Comparison of ENCODE assay signal across 10 mouse cellular contexts in the genomic region with DNA sequence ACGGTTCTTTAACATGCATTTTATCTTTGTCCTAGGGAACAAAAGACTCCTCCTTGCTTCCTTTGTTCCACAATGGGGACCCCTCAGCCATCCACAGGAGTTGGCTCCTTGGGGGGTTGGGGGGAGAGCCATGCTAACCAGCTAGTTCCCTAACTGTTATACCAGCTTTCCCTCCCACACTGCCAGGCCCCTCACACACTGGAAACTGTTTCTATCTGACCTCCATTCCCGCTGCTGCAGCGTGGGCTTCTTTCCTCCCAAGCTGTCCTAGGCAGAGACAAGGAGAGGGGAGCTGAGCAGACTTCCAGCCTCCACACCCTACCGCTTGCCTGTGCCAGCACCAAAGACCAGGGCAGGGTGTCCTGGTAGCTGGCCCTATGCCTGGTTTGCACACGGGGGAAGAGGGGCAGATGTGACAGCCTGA. TPM values are rescaled to one million over a fixed set of nuclear protein-coding genes. Genes with fewer than 3 reads are reported as not detected.
DNase-seq lines count a peak whose midpoint lies in the region; ATAC-seq and TF ChIP-seq lines count a peak whose summit lies in the region.
"Had no signal": no experiment of that assay in that cellular context is flagged by ENCODE, and none has a peak within 500 bp of the region (broad histone marks: within the 10 kb centered on the region; RNA-seq: fewer than 3 reads in every experiment).

No protein-coding gene starts in this region.

- H3K36me3 ChIP-seq in forebrain, embryonic 12.5 days (replicated peaks): no peaks in the 10 kb centered on the region
- H3K36me3 ChIP-seq in midbrain, embryonic 11.5 days (ENCODE audit: control insufficient read depth, insufficient read depth, low read length): no peaks in the 10 kb centered on the region

- peak overlapping the region; percentile 97 for H3K27ac ChIP-seq in layer of hippocampus, adult 2 months
- H3K27ac ChIP-seq in forebrain, embryonic 12.5 days: peak overlapping the region; percentile 87
- H3K27ac ChIP-seq in midbrain, embryonic 11.5 days (ENCODE audit: low read depth, low read length): no peak overlapping the region

- ATAC-seq in forebrain, embryonic 12.5 days (ENCODE audit: low FRiP score): no peak
- no peak for ATAC-seq in midbrain, embryonic 11.5 days (ENCODE audit: low FRiP score)
- no peak for ATAC-seq in CD4-positive, CD25-positive, alpha-beta regulatory T cell, adult 4 months
- ATAC-seq: activated CD4-positive, CD25-positive, alpha-beta regulatory T cell, adult 4 months had no signal

- peak overlapping the region; percentile 59; the same call in 1 of the 2 replicates for H3K4me3 ChIP-seq in layer of hippocampus, adult 2 months
- no peak overlapping the region; the same call in 1 of the 2 replicates for H3K4me3 ChIP-seq in forebrain, embryonic 12.5 days (replicated peaks)
- H3K4me3 ChIP-seq in midbrain, embryonic 11.5 days (ENCODE audit: low read depth, low read length): no peak overlapping the region

- DNase-seq in layer of hippocampus, adult 2 months (ENCODE audit: low spot score in 2 of 2): no peak
- no peak for DNase-seq in layer of hippocampus, postnatal 36 days
- DNase-seq in ZHBTc4 (ENCODE audit: low read depth, low spot score): peak; percentile 41
- no peak for DNase-seq in midbrain, embryonic 11.5 days (ENCODE audit: low spot score, missing footprints)
- DNase-seq in thymus, postnatal 25 days: no peak
- DNase-seq in ovary, postnatal 36 days (ENCODE audit: low spot score): no peak

- no peaks in the 10 kb centered on the region for H3K9me3 ChIP-seq in forebrain, embryonic 12.5 days
- no peaks in the 10 kb centered on the region for H3K9me3 ChIP-seq in midbrain, embryonic 11.5 days (ENCODE audit: control insufficient read depth, low read length)

- 24% methylated on average over 5 of the region's 5 CpGs for WGBS in forebrain, embryonic 12.5 days
- WGBS in midbrain, embryonic 11.5 days: 29% methylated on average over 5 of the region's 5 CpGs

- peak overlapping the region; percentile 17; the same call in 1 of the 2 replicates for H3K9ac ChIP-seq in forebrain, embryonic 12.5 days
- peak overlapping the region; percentile 1; the same call in 1 of the 2 replicates for H3K9ac ChIP-seq in midbrain, embryonic 11.5 days (ENCODE audit: low read length)

- peaks cover 36% of the 10 kb centered on the region for H3K27me3 ChIP-seq in forebrain, embryonic 12.5 days
- H3K27me3 ChIP-seq in midbrain, embryonic 11.5 days (ENCODE audit: control insufficient read depth, insufficient read depth, low read length): peaks cover 19% of the 10 kb centered on the region

- no peak for TF ChIP-seq CTCF in layer of hippocampus, adult 2 months (conservative IDR thresholded peaks at IDR 0.05)

- peaks cover 99% of the 10 kb centered on the region for H3K4me1 ChIP-seq in forebrain, embryonic 12.5 days
- peaks cover 71% of the 10 kb centered on the region for H3K4me1 ChIP-seq in midbrain, embryonic 11.5 days (ENCODE audit: control insufficient read depth, insufficient read depth, low read length)

- peak overlapping the region; percentile 85 for H3K4me2 ChIP-seq in forebrain, embryonic 12.5 days
- no peak overlapping the region for H3K4me2 ChIP-seq in midbrain, embryonic 11.5 days

RNA-seq across cellular contexts. Expression of gene Srcin1, which starts 6.7 kb away (rescaled TPM):
- total RNA-seq in layer of hippocampus, adult 2 months (2021): 100 to 1,000 TPM; 226 to 232 TPM
- total RNA-seq in layer of hippocampus, postnatal 36 days (2021): 100 to 1,000 TPM; 230 to 247 TPM
- polyA plus RNA-seq in forebrain, embryonic 12.5 days (2016; fragmentation: Nextera tagmentation; extraction: Ambion mirVana): 5.2 and 5.7 TPM in 2 replicates
- polyA plus RNA-seq in midbrain, embryonic 11.5 days (2014; fragmentation: Nextera tagmentation; extraction: Ambion mirVana): 1.7 and 2.2 TPM in 2 replicates
- not detected for polyA plus RNA-seq in CD4-positive, CD25-positive, alpha-beta regulatory T cell, adult 4 months (2017; shearing (Covaris generic))
- polyA plus RNA-seq: activated CD4-positive, CD25-positive, alpha-beta regulatory T cell, adult 4 months; liver, embryonic 16.5 days had no signal
